Mouse (Mus musculus) cerebellum, postnatal 4 days (tissue): ENCODE results near the gene Slc24a1.
"Not testable (repeated sequence)": the region's sequence is repeated elsewhere in the genome, so short reads cannot be mapped to it uniquely, and the experiment has no call there.

Experiments used
- DNase-seq, 2 experiments: peaks; one replicate each; pipeline ENCODE4 v3.0.0; 2022; ENCODE audit warnings: low spot score in 2 of 2, mixed read lengths in 1 of 2

Slc24a1 gene

GRCm38 (mm10) chr9:64951161-64951657, at the start of gene Slc24a1:
Gene Slc24a1 (minus strand): TSS chr9:64951607.
- no peak for DNase-seq

- not testable (repeated sequence) for DNase-seq
Observed at GRCm38 (mm10) chr9:64995464-64995863, 44.1 kb upstream of the Slc24a1 start.

DNA sequence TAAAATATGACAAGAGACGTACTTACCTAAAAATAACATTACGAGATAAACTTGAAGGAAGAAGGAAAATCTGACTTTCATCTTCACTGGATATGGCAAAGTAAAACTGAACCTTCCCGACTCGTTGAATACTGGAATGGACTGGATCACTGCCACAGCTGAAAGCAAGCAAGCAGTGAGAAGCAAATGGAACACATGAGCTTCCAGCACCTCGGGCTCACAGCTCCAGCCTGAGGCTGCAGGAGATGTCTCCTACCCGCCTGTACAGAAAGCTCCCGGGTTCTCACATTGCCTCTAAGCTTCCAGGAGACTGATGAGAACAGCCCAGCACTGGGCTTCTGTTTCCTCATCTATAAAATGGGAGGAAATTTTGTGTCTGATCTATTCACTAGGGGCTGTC, 38.9 kb upstream of the Slc24a1 start:
- DNase-seq, result no peak

GRCm38 (mm10) chr9:64988443-64988842, 37.0 kb upstream of the Slc24a1 start:
- DNase-seq, result no peak

GRCm38 (mm10) chr9:64987651-64988050, 36.2 kb upstream of the Slc24a1 start:
- no peak for DNase-seq

- no peak for DNase-seq
Observed at GRCm38 (mm10) chr9:64985807-64986206, 34.4 kb upstream of the Slc24a1 start.

DNA sequence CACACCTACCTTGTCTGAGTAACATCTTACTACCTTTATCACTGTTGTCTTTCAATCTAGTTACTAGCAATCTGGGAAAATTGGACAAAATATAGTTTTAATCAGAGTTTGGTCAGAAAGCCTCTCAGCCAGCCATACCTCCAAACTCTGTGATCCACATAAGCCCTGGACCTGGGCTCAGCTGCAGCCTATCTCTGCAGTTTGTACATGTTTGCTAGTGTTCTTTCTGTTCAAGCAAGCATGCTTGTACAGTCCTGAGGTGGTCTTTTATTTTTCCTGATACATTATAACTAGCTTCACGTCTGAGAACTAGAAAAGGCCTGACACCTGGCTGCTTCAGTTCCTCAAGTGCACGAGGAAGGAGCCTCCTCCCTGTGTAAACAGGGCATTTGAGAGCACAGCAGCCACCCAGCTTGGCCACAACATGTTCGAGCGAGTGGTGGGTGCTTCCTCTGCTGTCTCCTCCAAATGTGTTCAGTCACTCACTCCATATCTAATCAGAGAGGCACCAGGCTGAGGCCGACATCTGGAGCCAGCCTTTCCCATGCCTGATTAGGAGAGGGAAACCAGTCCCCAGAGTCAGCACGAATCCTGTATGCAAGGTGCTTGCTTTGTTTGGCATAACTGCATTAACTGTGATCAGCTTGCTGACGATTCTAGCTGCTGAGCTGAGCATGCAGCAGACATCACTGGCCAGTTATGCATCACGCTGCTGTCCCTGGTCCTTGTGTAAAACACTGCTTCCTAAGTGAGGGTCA, 33.8 kb upstream of the Slc24a1 start:
- DNase-seq, result no peak

DNA sequence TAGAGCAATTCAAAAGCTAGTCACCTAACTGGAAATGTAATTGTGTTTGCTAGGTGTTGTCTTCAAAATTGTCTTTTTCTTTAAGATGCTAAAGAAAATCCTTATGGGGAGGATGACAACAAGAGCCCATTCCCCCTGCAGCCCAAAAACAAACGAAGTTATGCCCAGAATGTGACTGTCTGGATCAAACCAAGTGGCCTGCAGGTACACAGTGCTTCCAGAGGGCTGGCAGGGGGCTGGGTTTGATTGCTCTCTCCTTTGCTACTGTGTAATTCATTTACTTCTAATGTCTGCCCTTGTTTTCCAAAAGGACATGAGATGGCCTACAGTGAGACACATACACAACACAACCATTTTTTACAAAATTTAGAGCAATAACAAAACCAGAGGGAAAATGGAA, 30.5 kb upstream of the Slc24a1 start:
- no peak for DNase-seq

GRCm38 (mm10) chr9:64980548-64980947, 29.1 kb upstream of the Slc24a1 start:
- no peak for DNase-seq

- DNase-seq, result no peak
Observed at GRCm38 (mm10) chr9:64960978-64961320, 9.5 kb upstream of the Slc24a1 start.

DNA sequence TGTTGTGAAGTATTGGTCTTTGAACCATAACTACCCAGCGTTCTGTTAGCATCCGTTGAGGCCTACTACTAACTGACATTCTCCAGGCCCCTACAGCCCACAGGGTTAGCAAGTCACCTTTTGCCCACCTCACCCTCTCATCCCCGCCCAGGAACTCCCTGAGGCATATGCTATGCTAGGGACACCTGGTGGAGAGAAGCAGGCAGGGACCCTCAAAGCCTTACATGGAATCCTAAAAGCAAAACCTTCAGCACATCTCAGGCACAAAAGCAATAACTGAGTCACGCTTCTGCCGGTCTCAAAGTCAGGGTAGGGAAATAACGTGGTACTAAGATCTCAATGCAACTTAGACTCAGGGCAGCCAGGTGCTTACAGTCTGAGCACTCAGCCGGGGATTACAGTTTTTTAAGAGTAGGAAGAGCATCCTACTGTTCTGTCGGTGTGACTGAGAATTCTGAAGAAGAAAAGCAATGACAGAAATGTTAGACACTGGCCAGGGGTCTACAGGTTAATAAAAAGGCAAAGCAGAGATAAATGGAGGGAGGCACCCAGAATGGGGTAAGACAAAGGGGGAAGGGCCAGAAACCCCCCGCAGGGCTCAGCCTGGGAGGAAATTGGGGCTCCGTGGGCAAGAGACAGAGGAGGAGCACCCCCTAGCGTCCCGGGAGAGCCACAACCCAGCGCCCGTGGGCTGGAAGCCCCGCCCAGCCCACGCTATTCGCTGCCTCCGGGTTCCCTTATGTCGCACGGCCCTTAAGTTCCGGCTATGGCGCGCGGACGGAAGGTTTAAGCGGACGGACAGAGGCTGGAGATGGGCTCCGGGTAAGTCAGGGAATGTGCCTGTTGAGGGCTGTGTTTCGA, 8.9 kb upstream of the Slc24a1 start, which contains the start of gene Ints14:
TSS of gene Ints14 (plus strand) at position 789 of the 861 bp plus-strand sequence.
- DNase-seq, result peak; percentile 95 to 98

- no peak for DNase-seq
Observed at GRCm38 (mm10) chr9:64957276-64957675, 5.9 kb upstream of the Slc24a1 start.

DNA sequence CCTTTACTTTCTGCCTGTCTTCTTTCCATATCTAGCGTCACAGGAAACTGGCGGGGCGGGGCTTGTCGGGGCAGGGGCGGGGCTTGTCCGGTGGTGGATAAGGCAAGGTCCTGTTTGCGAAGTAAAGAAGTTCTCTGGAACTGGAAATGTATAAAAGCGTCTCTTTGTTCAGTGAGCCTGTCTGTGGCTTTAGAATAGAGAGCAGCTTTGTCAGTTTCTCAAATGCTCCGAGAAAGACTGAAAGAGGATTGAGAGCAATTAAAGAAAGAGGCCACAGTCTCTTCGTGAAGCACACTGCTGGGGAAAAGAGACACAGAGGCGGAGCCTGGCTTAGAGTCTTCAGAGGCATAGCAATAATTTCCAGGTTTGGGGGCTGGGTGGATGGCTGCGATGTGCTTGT, 4.9 kb upstream of the Slc24a1 start:
- no peak for DNase-seq

DNA sequence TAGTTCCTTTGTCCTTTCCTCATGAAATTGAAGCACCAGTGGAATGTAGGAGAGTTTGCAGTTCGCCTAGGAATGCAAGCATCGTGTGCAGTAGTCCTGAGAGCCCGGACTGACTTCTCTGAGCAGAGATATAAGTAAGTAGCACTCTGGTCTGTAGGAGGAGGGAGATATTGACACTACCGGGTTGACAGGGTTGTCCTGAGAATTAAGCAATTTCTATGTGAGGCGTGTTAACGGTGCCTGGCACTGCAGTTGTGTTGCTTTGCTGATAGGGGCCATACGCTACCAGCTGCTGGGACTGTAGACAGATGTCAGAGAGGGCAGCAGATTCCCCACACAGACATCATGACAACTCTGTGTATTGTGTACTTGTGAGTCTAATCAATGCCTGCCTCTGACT, 1.8 kb upstream of the Slc24a1 start:
- no peak for DNase-seq

- no peak for DNase-seq
Observed at GRCm38 (mm10) chr9:64952055-64952454, 648 bp upstream of the Slc24a1 start.

GRCm38 (mm10) chr9:64947483-64948095, 3.8 kb downstream of the Slc24a1 start:
- no peak for DNase-seq

DNA sequence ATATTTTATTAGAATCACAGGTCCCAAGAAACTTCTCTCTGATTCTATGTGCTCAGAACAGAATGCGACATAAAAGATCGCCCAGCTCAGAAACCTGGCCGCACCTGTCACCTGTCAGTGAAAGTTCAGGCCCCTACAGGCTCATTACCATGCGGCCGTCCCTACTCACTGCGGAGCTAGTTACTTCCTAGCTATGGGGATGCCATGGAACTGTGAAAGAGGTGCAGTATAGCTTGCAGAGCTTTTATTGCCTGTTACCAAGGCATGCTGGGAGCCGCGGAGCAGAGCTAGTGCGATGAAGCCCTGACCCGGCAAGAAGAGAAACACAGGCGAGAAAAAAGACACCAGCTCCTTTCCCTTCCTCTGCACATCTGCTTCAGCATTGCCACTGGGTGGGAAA, 7.4 kb downstream of the Slc24a1 start:
- DNase-seq, result no peak

DNA sequence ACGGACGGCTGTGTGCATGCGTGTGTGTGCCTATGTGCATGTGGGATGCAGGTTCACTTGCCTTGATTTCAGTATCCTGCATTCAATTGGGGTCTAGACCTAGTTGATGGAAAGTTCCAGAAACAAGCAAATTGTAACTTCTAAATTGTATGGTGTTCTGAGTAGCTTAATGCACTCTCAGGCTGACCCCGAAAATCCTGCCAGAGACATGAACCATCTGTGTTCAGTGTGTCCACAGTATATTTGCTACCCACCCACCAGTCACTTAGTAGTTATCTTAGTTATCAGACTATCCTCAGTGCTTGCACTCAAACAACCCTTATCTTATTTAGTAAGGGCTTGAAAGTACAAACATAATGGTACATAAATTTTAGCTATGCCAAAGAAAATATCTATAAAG, 9.8 kb downstream of the Slc24a1 start:
- DNase-seq, result no peak

- no peak for DNase-seq
Observed at GRCm38 (mm10) chr9:64940731-64941346, 10.6 kb downstream of the Slc24a1 start.

- DNase-seq, result no peak
Observed at GRCm38 (mm10) chr9:64939790-64940189, 11.6 kb downstream of the Slc24a1 start.

GRCm38 (mm10) chr9:64939281-64939680, 12.1 kb downstream of the Slc24a1 start:
- no peak for DNase-seq

DNA sequence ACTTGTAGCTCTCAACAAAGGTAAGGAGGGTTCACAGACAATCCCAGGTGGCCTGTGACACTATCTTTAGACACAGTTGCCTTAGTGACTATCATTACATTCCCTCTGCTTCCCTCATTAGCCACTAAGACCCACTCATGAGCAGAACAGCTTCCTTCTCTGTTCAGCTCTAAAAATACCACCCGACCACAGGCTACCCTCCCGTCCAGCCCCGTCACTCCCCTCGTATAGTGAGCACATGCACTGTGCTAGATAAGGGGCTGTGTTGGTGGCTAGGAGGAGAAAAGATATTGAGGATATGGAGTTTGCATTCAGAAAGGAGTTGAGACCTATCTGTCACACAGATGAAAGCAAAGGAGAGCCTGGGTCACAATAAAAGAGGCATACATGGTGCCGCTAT, 12.9 kb downstream of the Slc24a1 start:
- no peak for DNase-seq
